Mouse (Mus musculus) thymus, adult 2 months (tissue): ENCODE measurements around the gene Ccdc36.

ENCODE experiments used
- CTCF ChIP-seq: fragments of 200-500 bp; IDR thresholded peaks from 2 replicates; pipeline ENCODE4 v1.5.1; 2012; ENCODE audit warnings: mild to moderate bottlenecking, control low read depth, low read length, moderate library complexity, borderline replicate concordance; ENCODE audit not compliant: control insufficient read depth, poor library complexity, insufficient read depth; ENCODE audit errors: extremely low read depth
- POLR2A ChIP-seq: fragments of 200-500 bp; IDR thresholded peaks from 2 replicates; pipeline ENCODE4 v1.6.1; 2012; ENCODE audit warnings: mild to moderate bottlenecking, low read length, control low read depth, moderate library complexity; ENCODE audit not compliant: control insufficient read depth, poor library complexity, insufficient read depth; ENCODE audit errors: extremely low read depth

DNA sequence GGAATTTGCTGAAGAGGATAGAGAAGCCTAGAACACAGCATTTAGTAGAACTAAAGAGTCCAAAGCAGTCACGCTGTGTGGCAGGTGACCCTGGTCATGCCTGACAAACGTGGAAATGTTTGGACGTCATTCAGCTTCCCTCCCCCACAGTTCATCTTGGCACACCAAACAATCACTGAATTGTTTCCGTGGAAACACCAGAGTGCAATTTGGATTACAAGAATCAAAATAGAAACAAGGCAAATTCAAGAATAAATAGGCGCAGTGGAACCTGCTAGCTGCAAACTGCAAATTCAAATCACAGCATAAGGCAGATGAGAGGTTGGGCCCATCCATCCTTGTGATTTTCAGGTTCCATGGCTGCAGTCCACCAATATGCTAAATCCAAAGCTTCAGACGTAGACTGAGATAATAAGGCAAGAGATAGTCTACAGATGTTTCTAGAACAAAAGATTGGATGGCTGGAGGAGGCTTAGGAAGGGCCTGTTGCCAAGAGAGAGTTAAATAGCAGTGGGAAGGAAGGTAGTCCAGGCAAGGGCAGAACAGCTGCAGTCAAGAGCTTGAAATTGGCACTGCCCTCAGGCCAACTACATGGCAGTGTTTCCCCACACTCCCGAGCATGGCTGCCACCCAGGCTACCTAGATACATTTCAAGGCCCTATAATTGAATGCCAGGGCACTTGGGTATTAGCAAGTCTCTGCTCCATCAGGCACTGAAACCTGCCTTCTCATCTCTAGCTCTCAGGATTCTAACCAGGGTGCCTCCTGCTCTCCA is 26.9 kb downstream of the Ccdc36 start:
- TF ChIP-seq CTCF = no peak
- no peak for TF ChIP-seq POLR2A
